Mouse (Mus musculus) ES-Bruce4 (cell line): Measurements from ENCODE around the gene Mib2.

Source experiments
- CTCF ChIP-seq: IDR thresholded peaks from one replicate; pipeline ENCODE4 v1.8.1; 2011; ENCODE audit warnings: low read depth, low read length
- POLR2A ChIP-seq: IDR thresholded peaks from one replicate; pipeline ENCODE4 v1.8.1; 2011; ENCODE audit warnings: low read length; ENCODE audit not compliant: insufficient read depth

GRCm38 (mm10) chr4:155651553-155652269 lies 17.3 kb downstream of the Mib2 start:
- TF ChIP-seq CTCF, result no peak
- no peak for TF ChIP-seq POLR2A
